Mouse (Mus musculus): ENCODE measurements around the gene Fam126a. TPM values are rescaled to one million over a fixed set of nuclear protein-coding genes. Genes with fewer than 3 reads are reported as not detected.

The Fam126a gene
- polyA plus RNA-seq, 1 experiment = 9.5 TPM

DNA sequence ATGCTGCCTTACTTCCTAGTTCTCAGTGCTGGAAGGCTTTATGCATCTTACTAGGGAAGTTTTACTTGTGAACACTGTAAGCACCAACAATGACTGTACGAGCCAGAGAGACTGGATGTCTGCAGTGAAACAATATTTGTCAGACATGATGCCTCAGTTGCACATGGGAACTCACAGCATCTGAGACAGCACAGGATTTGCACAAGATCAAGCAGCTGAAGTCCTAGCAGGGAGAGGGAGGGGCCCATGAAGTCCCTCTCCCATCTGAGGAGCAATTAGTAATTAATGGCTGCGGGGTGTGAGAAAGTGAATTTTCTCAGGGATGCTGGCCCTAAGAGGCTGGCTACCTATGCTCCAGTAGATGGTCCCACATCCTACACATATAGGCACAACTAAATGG, 36.3 kb downstream of the Fam126a start:
- H3K9ac ChIP-seq (ENCODE audit: low read depth, poor library complexity, severe bottlenecking) = no peak overlapping the region
- H3K4me1 ChIP-seq (ENCODE audit: control insufficient read depth, insufficient read depth, low read length) = no peaks in the 10 kb centered on the region
- no peak overlapping the region for H3K27ac ChIP-seq (ENCODE audit: insufficient read depth, low read length)
- TF ChIP-seq POLR2A (IDR thresholded peaks at IDR 0.05; ENCODE audit: insufficient read depth, low read length) (no peak), CTCF (IDR thresholded peaks at IDR 0.05; ENCODE audit: low read depth, low read length) (no peak), EP300 (IDR thresholded peaks at IDR 0.05; ENCODE audit: insufficient read depth, low read depth, low read length) (no peak)
- no peaks in the 10 kb centered on the region for H3K27me3 ChIP-seq (ENCODE audit: control insufficient read depth, insufficient read depth, low read length, poor library complexity, severe bottlenecking)
- H3K4me3 ChIP-seq (ENCODE audit: low read depth, low read length) = no peak overlapping the region
- H3K36me3 ChIP-seq (ENCODE audit: control insufficient read depth, insufficient read depth, low read length, poor library complexity, severe bottlenecking) = no peaks in the 10 kb centered on the region
- no peaks in the 10 kb centered on the region for H3K9me3 ChIP-seq (replicated peaks; ENCODE audit: control insufficient read depth, insufficient read depth, low read length, poor library complexity, severe bottlenecking)

DNA sequence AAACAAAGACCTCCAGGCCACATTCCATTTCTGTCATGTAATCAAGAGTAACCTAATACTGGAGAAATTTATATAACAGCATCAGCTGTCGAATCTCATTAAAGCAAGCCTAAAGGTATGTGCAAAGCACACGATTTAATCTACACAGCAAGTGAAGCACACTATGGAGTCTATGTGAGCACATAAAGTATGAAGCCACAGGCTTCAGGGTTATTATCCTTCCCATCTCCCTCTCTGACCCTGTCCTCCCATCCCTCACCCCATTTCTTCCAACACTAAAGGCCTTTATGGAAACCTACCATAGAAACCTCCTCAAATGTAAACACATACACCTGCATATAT, 37.0 kb downstream of the Fam126a start:
- H3K36me3 ChIP-seq (ENCODE audit: control insufficient read depth, insufficient read depth, low read length, poor library complexity, severe bottlenecking) = no peaks in the 10 kb centered on the region
- H3K9ac ChIP-seq (ENCODE audit: low read depth, poor library complexity, severe bottlenecking) = no peak overlapping the region
- no peak overlapping the region for H3K4me3 ChIP-seq (ENCODE audit: low read depth, low read length)
- H3K9me3 ChIP-seq (replicated peaks; ENCODE audit: control insufficient read depth, insufficient read depth, low read length, poor library complexity, severe bottlenecking) = no peaks in the 10 kb centered on the region
- no peaks in the 10 kb centered on the region for H3K4me1 ChIP-seq (ENCODE audit: control insufficient read depth, insufficient read depth, low read length)
- no peaks in the 10 kb centered on the region for H3K27me3 ChIP-seq (ENCODE audit: control insufficient read depth, insufficient read depth, low read length, poor library complexity, severe bottlenecking)
- TF ChIP-seq POLR2A (IDR thresholded peaks at IDR 0.05; ENCODE audit: insufficient read depth, low read length) (no peak), EP300 (IDR thresholded peaks at IDR 0.05; ENCODE audit: insufficient read depth, low read depth, low read length) (no peak), CTCF (IDR thresholded peaks at IDR 0.05; ENCODE audit: low read depth, low read length) (no peak)
- H3K27ac ChIP-seq (ENCODE audit: insufficient read depth, low read length) = no peak overlapping the region

DNA sequence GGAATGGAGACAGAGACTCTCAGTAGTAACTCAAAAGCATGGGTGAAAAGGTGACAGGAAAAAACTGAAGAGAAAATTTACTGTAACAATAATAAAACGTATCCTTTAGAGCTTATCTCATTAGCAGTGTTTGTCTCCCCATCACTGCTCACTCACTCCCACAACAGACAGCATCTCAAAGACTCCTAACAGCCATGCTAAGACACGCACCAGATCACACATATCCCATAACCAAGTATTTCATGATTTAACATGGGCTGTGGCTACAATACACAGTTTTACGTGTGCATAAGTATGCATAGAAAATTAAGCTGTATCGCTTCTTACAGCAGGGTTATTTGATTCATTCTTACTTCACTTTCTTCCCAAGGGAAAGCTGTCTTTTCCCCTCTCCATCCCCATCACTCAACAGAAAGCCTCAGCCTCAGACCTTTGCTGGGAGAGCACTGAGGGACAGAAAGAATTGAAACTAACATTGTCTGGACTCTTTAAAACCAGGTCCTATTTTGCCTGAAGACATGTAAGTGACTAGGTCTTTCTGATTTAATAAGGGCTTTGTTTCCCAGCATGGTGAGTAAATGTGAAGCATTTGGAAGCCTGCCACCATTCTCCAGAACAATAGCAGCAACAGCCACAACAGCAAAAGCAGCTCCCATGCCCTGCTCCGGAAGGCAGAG, 37.5 kb downstream of the Fam126a start:
- Histone ChIP-seq H3K9ac (ENCODE audit: low read depth, poor library complexity, severe bottlenecking) (no peak overlapping the region), H3K36me3 (ENCODE audit: control insufficient read depth, insufficient read depth, low read length, poor library complexity, severe bottlenecking) (no peaks in the 10 kb centered on the region), H3K4me3 (ENCODE audit: low read depth, low read length) (no peak overlapping the region), H3K9me3 (replicated peaks; ENCODE audit: control insufficient read depth, insufficient read depth, low read length, poor library complexity, severe bottlenecking) (no peaks in the 10 kb centered on the region), H3K27me3 (ENCODE audit: control insufficient read depth, insufficient read depth, low read length, poor library complexity, severe bottlenecking) (no peaks in the 10 kb centered on the region), H3K27ac (ENCODE audit: insufficient read depth, low read length) (no peak overlapping the region), H3K4me1 (ENCODE audit: control insufficient read depth, insufficient read depth, low read length) (no peaks in the 10 kb centered on the region)
- TF ChIP-seq POLR2A (IDR thresholded peaks at IDR 0.05; ENCODE audit: insufficient read depth, low read length) = no peak
- TF ChIP-seq EP300 (IDR thresholded peaks at IDR 0.05; ENCODE audit: insufficient read depth, low read depth, low read length) = no peak
- no peak for TF ChIP-seq CTCF (IDR thresholded peaks at IDR 0.05; ENCODE audit: low read depth, low read length)

DNA sequence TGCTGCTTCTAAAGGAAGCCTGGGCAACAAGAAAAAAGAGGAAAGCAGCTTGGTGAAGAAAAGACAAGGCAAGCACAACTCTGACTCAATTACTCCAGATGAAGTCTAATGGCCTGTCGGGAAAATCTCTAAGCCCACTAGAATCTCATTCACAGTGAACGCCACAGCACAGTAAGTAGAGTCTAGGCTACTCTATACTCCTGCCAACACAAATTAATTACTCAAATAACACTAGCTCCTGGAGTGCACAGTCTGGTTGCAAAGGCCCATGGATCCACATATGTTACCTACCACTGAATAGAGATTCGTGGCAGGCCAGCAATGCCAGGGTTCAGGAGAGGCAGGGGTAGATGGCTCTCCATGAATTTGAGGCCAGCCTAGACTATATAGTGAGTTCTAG, 40.5 kb downstream of the Fam126a start:
- no peak overlapping the region for H3K9ac ChIP-seq (ENCODE audit: low read depth, poor library complexity, severe bottlenecking)
- H3K9me3 ChIP-seq (replicated peaks; ENCODE audit: control insufficient read depth, insufficient read depth, low read length, poor library complexity, severe bottlenecking) = no peaks in the 10 kb centered on the region
- H3K4me1 ChIP-seq (ENCODE audit: control insufficient read depth, insufficient read depth, low read length) = no peaks in the 10 kb centered on the region
- no peaks in the 10 kb centered on the region for H3K36me3 ChIP-seq (ENCODE audit: control insufficient read depth, insufficient read depth, low read length, poor library complexity, severe bottlenecking)
- H3K4me3 ChIP-seq (ENCODE audit: low read depth, low read length) = no peak overlapping the region
- TF ChIP-seq POLR2A (IDR thresholded peaks at IDR 0.05; ENCODE audit: insufficient read depth, low read length) (no peak), CTCF (IDR thresholded peaks at IDR 0.05; ENCODE audit: low read depth, low read length) (no peak), EP300 (IDR thresholded peaks at IDR 0.05; ENCODE audit: insufficient read depth, low read depth, low read length) (no peak)
- H3K27me3 ChIP-seq (ENCODE audit: control insufficient read depth, insufficient read depth, low read length, poor library complexity, severe bottlenecking) = no peaks in the 10 kb centered on the region
- no peak overlapping the region for H3K27ac ChIP-seq (ENCODE audit: insufficient read depth, low read length)

DNA sequence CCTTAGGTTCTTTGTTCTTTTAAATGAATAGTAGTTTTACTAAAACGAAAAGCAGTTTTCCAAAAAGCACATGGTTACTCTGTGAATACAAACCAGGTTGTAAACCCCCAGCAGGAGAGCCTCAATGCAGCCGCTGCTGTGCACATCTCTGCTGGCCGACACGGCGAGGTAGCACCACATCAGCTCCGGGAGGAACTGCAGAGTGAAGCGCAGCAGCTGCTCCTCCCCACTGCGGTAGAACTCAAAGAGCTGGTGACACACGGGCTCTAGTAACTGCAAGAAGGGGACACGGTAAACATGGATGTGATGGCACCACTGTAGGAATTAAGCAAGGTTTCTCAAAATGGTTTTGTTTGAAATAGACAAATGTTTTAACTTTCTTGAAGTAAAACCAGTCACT, 42.7 kb downstream of the Fam126a start:
- H3K27me3 ChIP-seq (ENCODE audit: control insufficient read depth, insufficient read depth, low read length, poor library complexity, severe bottlenecking) = no peaks in the 10 kb centered on the region
- no peak overlapping the region for H3K4me3 ChIP-seq (ENCODE audit: low read depth, low read length)
- no peaks in the 10 kb centered on the region for H3K36me3 ChIP-seq (ENCODE audit: control insufficient read depth, insufficient read depth, low read length, poor library complexity, severe bottlenecking)
- H3K9me3 ChIP-seq (replicated peaks; ENCODE audit: control insufficient read depth, insufficient read depth, low read length, poor library complexity, severe bottlenecking) = no peaks in the 10 kb centered on the region
- H3K4me1 ChIP-seq (ENCODE audit: control insufficient read depth, insufficient read depth, low read length) = no peaks in the 10 kb centered on the region
- H3K27ac ChIP-seq (ENCODE audit: insufficient read depth, low read length) = no peak overlapping the region
- TF ChIP-seq POLR2A (IDR thresholded peaks at IDR 0.05; ENCODE audit: insufficient read depth, low read length) = no peak
- no peak for TF ChIP-seq CTCF (IDR thresholded peaks at IDR 0.05; ENCODE audit: low read depth, low read length)
- TF ChIP-seq EP300 (IDR thresholded peaks at IDR 0.05; ENCODE audit: insufficient read depth, low read depth, low read length) = no peak
- H3K9ac ChIP-seq (ENCODE audit: low read depth, poor library complexity, severe bottlenecking) = no peak overlapping the region

DNA sequence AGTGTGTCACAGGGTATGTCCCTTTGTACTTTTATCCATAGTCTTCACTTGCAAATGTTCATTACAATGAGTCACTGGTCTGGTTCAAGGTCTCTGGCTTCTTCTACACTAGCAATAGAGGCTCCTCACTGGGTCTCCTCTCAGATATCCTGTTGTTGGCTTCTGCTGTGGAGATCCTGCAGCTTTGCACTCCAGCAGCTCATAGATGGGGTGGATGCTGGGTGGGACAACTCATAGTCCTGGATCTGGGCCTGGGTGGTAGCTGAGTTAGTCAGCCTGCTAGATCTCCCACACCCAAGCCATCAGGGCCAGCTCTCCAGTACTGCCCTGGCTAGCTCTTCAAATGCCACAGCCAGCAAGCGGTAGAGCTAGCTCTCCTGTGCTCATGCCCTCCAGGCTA, 48.4 kb downstream of the Fam126a start:
- TF ChIP-seq CTCF (IDR thresholded peaks at IDR 0.05; ENCODE audit: low read depth, low read length) (no peak), EP300 (IDR thresholded peaks at IDR 0.05; ENCODE audit: insufficient read depth, low read depth, low read length) (no peak), POLR2A (IDR thresholded peaks at IDR 0.05; ENCODE audit: insufficient read depth, low read length) (no peak)
- Histone ChIP-seq H3K9ac (ENCODE audit: low read depth, poor library complexity, severe bottlenecking) (no peak overlapping the region), H3K27me3 (ENCODE audit: control insufficient read depth, insufficient read depth, low read length, poor library complexity, severe bottlenecking) (no peaks in the 10 kb centered on the region), H3K36me3 (ENCODE audit: control insufficient read depth, insufficient read depth, low read length, poor library complexity, severe bottlenecking) (no peaks in the 10 kb centered on the region), H3K4me3 (ENCODE audit: low read depth, low read length) (no peak overlapping the region), H3K9me3 (replicated peaks; ENCODE audit: control insufficient read depth, insufficient read depth, low read length, poor library complexity, severe bottlenecking) (no peaks in the 10 kb centered on the region), H3K4me1 (ENCODE audit: control insufficient read depth, insufficient read depth, low read length) (no peaks in the 10 kb centered on the region), H3K27ac (ENCODE audit: insufficient read depth, low read length) (no peak overlapping the region)
